Mouse (Mus musculus) testis, postnatal 10 days (tissue): Measurements from ENCODE around the gene Klhl2.

ENCODE experiments used
- DNase-seq: peaks from one replicate; pipeline ENCODE4 v3.0.0; 2021; ENCODE audit warnings: low spot score

Gene Klhl2

GRCm38 (mm10) chr8:64691591-64692401, 158.0 kb downstream of the Klhl2 start:
- no peak for DNase-seq

- DNase-seq = no peak
These were observed 159.0 kb downstream of the Klhl2 start for GRCm38 (mm10) chr8:64690845-64691244.

GRCm38 (mm10) chr8:64690306-64690705, 159.5 kb downstream of the Klhl2 start:
- no peak for DNase-seq
